Mouse (Mus musculus) cerebellum, adult 9-10 months (tissue): ENCODE data around the gene Bicc1.

Source experiments
- DNase-seq: peaks from one replicate; pipeline ENCODE4 v3.0.0; 2022

Gene Bicc1

GRCm38 (mm10) chr10:70939751-70940150, 219.7 kb downstream of the Bicc1 start:
- no peak for DNase-seq

GRCm38 (mm10) chr10:70937450-70937849, 222.1 kb downstream of the Bicc1 start:
- DNase-seq, result no peak

- no peak for DNase-seq
Observed at GRCm38 (mm10) chr10:70936008-70936407, 223.5 kb downstream of the Bicc1 start.

- no peak for DNase-seq
Observed at GRCm38 (mm10) chr10:70926126-70926525, 233.4 kb downstream of the Bicc1 start.

DNA sequence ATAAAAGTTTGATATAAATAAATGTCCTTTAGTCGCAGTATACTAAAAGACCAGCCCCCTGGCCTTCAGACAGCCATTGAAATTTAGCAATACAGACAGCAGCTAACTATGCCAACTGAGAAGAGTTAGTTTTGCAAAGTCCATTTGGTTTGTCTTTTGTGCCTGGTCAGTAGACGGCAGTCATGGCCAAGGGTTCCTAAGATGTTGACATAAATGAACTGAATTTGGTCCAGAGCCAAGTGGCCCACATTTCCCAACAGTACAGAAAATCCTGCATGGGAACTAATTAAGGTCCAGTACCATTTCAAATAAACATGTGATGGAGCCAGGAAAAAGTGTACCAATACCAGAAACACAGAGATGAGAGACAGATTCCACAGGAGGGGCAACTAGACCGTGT, 235.2 kb downstream of the Bicc1 start:
- DNase-seq, result no peak

- no peak for DNase-seq
Observed at GRCm38 (mm10) chr10:70923936-70924335, 235.6 kb downstream of the Bicc1 start.

DNA sequence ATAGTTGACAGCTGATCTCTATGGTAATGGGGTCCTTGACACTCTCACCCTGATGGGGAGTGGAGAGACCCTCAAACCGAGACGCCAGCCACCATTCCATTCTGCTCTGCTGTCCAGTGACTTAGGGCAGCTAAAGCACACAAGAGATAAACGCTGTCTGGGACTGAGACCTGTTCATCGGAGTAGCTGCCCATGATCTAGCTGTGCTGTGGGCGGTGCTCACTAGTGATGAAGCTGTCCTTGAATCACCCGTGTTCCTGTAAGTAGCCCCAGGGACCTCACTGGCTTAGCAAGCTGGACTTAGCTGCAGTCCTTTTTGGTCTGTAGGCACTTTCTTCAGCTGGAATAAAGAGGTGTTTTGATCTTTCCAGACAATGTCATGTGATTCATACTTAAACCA, 238.0 kb downstream of the Bicc1 start:
- no peak for DNase-seq

DNA sequence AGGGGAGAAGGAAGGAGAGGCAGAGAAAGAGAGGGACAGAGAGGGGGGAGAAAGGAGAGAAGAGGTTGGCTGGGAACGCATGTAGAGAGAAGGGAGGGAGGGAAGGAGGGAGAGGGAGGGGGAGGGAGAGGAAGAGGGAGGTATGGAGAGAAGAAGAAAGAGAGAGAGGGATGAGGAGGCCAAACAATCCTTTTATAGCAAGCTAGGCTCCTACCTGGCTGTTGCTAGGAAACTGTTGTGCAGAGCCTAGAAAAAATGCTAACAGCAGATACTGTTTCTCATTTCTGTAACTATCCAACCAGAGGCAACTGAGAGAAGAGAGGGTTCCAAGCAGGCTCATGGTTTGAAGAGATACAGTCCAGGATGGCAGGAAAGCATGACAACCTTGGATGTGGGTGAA, 239.6 kb downstream of the Bicc1 start:
- no peak for DNase-seq

GRCm38 (mm10) chr10:70919031-70919663, 240.4 kb downstream of the Bicc1 start:
- DNase-seq, result no peak

GRCm38 (mm10) chr10:70916697-70917096, 242.8 kb downstream of the Bicc1 start:
- DNase-seq, result no peak

- no peak for DNase-seq
Observed at GRCm38 (mm10) chr10:70915096-70915495, 244.4 kb downstream of the Bicc1 start.

DNA sequence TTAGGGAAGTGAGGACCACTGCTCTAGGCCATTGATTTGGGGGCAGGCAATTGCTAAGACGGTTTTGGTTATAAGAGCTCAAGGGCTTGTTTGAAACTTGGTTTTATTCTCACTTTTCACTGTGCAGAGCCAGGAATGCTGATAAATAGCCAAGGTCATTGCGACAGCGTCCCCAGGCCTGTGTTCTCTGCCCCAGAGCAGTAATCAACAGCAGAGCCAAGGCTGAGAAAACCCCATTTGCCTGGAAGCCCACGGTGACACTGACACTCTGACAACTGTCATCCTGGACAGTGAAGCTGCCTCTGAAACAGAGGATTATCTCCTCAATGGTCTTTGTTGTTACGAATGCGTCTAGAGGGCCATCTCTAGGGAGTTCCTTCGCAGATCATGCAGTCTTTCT, 255.6 kb downstream of the Bicc1 start:
- DNase-seq, result no peak

DNA sequence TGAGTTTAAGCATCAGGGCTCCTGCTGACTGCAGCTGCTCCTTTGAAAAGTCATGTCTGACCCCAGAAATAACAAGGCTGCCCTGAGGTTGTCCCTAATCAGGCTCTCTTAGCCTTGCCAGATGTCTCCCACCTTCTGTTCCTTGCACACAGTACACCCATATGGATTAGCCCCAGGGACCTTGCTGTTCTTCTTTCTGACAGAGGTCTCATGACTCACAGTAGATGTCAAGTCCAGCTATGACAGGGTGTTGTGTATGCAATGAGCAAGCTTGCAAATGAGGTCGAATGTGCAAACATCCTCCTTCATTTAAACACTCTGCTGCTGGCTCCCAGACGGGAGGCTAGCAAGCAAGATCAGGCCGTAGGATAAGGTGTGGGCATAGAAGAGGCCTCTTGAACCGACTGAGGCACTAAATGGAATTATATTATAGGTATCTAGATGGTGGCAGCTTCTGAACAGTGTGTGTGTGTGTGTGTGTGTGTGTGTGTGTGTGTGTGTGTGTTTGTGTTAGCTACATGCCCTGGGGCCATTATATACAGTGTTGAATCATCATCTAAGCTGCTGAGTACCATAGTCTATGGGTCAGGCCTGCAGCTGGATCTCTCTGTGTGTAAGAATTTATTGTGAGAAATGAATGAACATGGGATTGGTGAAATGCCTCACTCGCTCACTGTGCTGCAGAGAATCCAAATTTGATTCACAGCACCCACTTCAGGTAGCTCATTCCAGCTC, 256.6 kb downstream of the Bicc1 start:
- peak; percentile 10 for DNase-seq

DNA sequence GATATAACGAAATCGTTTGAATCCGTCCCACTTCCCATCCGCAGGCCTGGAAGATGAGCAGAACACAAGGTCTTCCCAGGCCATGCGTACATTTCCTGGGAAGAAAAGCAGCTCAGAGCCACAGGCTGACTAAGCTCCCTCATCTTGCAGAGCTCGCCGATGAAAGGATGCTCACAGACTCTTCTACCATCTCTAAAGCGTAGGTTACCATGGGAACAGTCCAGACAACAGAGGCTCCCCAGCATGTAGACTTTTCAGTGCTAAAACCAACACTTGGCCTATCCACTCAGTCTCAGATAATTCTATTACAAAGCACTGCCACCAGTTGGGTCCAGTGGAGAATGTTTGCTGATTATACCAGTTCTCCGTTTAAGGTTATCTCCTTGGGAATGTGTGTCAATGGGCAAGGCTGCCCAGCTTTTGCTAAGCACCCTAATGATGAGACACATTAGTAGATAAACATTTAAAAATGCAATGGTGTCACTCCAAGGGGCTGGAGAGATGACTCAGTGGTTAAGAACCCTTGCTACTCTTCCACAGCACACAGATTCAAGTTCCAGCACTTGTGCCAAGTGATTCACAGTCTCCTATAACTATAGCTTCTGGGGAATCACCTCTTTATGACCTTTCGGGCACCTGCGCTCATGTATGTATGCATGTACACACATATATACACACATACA, 258.2 kb downstream of the Bicc1 start:
- DNase-seq, result no peak

DNA sequence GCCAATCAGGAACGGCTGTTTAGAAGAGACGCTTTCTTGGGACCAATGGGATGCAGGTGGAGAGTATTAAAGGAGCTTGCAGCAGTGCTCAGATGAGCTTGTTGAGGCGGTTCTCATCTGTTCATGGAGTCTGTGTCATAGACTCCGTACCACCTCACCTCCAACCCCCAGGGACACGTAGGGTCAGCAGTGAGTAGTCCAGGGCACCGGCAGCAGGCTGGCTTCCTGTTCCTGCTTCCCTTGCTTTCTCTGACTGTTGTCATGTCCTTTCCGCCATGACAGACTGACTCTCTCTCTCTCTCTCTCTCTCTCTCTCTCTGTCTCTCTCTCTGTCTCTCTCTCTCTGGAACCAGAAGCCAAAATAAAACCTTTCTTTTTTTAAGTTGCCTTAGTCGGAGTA, 263.6 kb downstream of the Bicc1 start:
- DNase-seq, result no peak

GRCm38 (mm10) chr10:70878046-70878445, 281.5 kb downstream of the Bicc1 start:
- DNase-seq, result no peak

- DNase-seq, result no peak
Observed at GRCm38 (mm10) chr10:70877631-70878030, 281.9 kb downstream of the Bicc1 start.

DNA sequence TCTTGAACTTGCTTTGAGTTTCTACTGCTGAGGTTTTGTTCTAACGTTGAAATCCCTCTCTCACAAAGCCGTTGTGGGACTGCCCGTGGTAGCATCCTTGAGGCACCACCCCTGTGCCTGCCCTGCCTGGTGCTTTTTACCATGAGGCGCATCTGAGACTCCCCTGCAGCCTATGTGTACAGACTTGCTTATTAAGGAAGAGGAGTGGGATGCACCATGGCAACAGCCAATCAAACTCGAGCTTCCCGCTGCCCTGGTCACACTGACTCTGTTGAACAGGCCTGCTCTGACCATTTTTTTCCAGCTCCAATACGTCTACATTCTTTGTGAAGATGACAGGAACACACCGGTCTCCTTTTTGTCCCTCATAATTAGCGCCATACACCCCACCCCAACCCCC, 283.0 kb downstream of the Bicc1 start:
- DNase-seq, result no peak

GRCm38 (mm10) chr10:70876119-70876518, 283.4 kb downstream of the Bicc1 start:
- no peak for DNase-seq

DNA sequence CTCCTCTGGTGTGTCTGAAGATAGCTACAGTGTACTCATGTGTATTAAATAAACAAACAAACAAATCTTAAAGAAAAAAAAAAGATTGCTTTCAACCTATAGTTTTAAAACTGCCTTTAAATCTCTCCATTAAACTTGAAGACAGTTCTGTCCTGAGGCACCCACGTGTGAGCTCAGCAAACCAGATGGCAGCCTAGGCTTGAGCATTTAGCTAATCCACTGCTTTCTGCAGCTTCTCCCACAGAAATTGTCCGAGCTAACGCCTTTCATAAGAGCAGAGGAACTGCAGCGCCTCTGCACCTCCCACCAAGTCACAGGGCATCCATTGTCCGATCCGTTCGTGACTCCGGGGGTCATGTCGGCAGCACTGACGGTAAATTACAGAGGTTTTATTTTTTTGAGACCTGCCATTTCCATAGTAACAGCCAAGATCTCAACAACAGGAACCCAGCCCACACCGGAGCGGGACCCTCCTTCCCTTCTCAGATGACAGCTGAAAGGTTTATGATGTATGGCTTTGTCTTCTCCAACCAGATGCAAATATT, 284.4 kb downstream of the Bicc1 start:
- no peak for DNase-seq
